Mouse (Mus musculus) ES-E14 (cell line): Measurements from ENCODE around the gene Fam110a. TPM values are rescaled to one million over a fixed set of nuclear protein-coding genes. Genes with fewer than 3 reads are reported as not detected.

Source experiments
- DNase-seq: peaks from one replicate; pipeline ENCODE4 v3.0.0-alpha.2; 2013; ENCODE audit warnings: low read depth, low spot score
- H3K27ac ChIP-seq: 2 replicates; pipeline ENCODE4 v1.5.1; 2012; ENCODE audit warnings: low read depth, mild to moderate bottlenecking, low read length, moderate library complexity, mixed read lengths; ENCODE audit not compliant: poor library complexity, insufficient read depth, severe bottlenecking
- H3K36me3 ChIP-seq: 2 replicates; pipeline ENCODE4 v1.6.1; 2012; ENCODE audit warnings: mild to moderate bottlenecking, low read length, moderate library complexity, mixed read lengths; ENCODE audit not compliant: control insufficient read depth, poor library complexity, insufficient read depth, severe bottlenecking
- H3K4me1 ChIP-seq, 2 experiments: fragments of 150-350 bp in 1 of 2; sonication (generic) in 1 of 2; 2 replicates each; pipeline ENCODE4 v1.6.1; 2012; ENCODE audit warnings: low read length in 2 of 2, mild to moderate bottlenecking in 1 of 2, mixed read lengths in 1 of 2; ENCODE audit not compliant: control insufficient read depth in 2 of 2, insufficient read depth in 2 of 2, poor library complexity in 1 of 2
- H3K4me3 ChIP-seq, 2 experiments: fragments of 150-350 bp in 1 of 2; sonication (generic) in 1 of 2; 2 replicates each; pipeline ENCODE4 v1.5.1; 2012; ENCODE audit warnings: low read length in 2 of 2, low read depth in 1 of 2, mild to moderate bottlenecking in 1 of 2, mixed read lengths in 1 of 2; ENCODE audit not compliant: insufficient read depth in 1 of 2, poor library complexity in 1 of 2, severe bottlenecking in 1 of 2
- H3K9ac ChIP-seq: 2 replicates; pipeline ENCODE4 v1.6.1; 2012; ENCODE audit warnings: low read depth, mild to moderate bottlenecking, low read length, mixed read lengths; ENCODE audit not compliant: poor library complexity, insufficient read depth, severe bottlenecking
- H3K9me3 ChIP-seq: fragments of 150-350 bp; sonication (generic); 2 replicates; pipeline ENCODE4 v1.6.1; 2012; ENCODE audit warnings: low read depth, mild to moderate bottlenecking, low read length; ENCODE audit not compliant: control insufficient read depth, insufficient read depth
- CHD2 ChIP-seq: IDR thresholded peaks from 2 replicates; pipeline ENCODE4 v1.6.1; 2014; ENCODE audit warnings: mild to moderate bottlenecking, low read depth, low read length, inconsistent platforms
- HCFC1 ChIP-seq: IDR thresholded peaks from 2 replicates; pipeline ENCODE4 v1.6.1; 2012; ENCODE audit warnings: low read length, inconsistent platforms, borderline replicate concordance; ENCODE audit not compliant: insufficient read depth
- MAFK ChIP-seq: IDR thresholded peaks from 2 replicates; pipeline ENCODE4 v1.6.1; 2014; ENCODE audit warnings: mild to moderate bottlenecking, low read depth, low read length, inconsistent platforms; ENCODE audit not compliant: insufficient read depth
- ZC3H11A ChIP-seq: IDR thresholded peaks from 2 replicates; pipeline ENCODE4 v1.6.1; 2012; ENCODE audit warnings: low read depth, mild to moderate bottlenecking, inconsistent platforms, low read length, borderline replicate concordance
- ZNF384 ChIP-seq: IDR thresholded peaks from 2 replicates; pipeline ENCODE4 v1.6.1; 2012; ENCODE audit warnings: low read depth, low read length, inconsistent platforms
- in situ Hi-C, 2 experiments: fragments of 600-800 bp; cut with MboI; formaldehyde crosslinking; loops; one replicate each; pipeline ENCODE4 v1.15.1; 2025; ENCODE audit warnings: low sequenced_read_pairs in 2 of 2, inconsistent platforms in 1 of 2; ENCODE audit not compliant: unreplicated experiment in 2 of 2
- total RNA-seq: library from RNA; depleted of rRNA; stranded (reverse); fragments of 300-350 nt; gene quantifications from 2 replicates; pipeline ENCODE4 v1.2.3, GENCODE M21; 2012; rRNA removed

The Fam110a gene
- total RNA-seq, 1 experiment, result 5.8 TPM

DNA sequence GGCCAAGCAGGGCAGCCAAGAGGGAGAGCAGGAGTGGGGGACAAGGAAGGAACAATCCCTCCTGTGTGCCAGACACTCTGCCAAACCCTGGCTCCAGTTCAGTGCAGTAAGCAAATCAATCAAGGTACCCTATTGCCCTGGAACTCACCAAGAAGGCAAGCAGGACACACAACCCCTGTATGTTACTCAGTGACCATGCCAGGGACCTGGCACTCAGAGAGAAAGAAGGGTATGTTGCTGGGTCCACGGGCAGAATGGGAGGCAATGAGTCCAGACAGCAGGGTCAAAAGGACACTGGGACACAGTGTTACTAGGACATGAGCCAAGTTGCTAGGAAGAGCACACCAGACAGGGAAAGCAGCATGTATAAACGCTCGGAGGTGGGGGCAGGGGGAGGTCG lies 54.3 kb downstream of the Fam110a start:
- Histone ChIP-seq H3K9me3 (no peaks in the 10 kb centered on the region), H3K27ac (no peak overlapping the region), H3K4me1 (no peaks in the 10 kb centered on the region), H3K4me3 (no peak overlapping the region), H3K36me3 (no peaks in the 10 kb centered on the region), H3K9ac (no peak overlapping the region)
- no peak for DNase-seq
- in situ Hi-C loops, result no loop called here
- TF ChIP-seq MAFK (no peak), ZC3H11A (no peak), ZNF384 (no peak), HCFC1 (no peak), CHD2 (no peak)

GRCm38 (mm10) chr2:151924276-151924675 lies 55.7 kb downstream of the Fam110a start:
- DNase-seq, result no peak
- no peak overlapping the region for H3K27ac ChIP-seq
- TF ChIP-seq HCFC1 (no peak), MAFK (no peak), ZNF384 (no peak), ZC3H11A (no peak), CHD2 (no peak)
- no peak overlapping the region for H3K9ac ChIP-seq
- H3K36me3 ChIP-seq, result no peaks in the 10 kb centered on the region
- H3K4me3 ChIP-seq, result no peak overlapping the region
- in situ Hi-C loops, result no loop called here
- no peaks in the 10 kb centered on the region for H3K4me1 ChIP-seq
- H3K9me3 ChIP-seq, result no peaks in the 10 kb centered on the region

DNA sequence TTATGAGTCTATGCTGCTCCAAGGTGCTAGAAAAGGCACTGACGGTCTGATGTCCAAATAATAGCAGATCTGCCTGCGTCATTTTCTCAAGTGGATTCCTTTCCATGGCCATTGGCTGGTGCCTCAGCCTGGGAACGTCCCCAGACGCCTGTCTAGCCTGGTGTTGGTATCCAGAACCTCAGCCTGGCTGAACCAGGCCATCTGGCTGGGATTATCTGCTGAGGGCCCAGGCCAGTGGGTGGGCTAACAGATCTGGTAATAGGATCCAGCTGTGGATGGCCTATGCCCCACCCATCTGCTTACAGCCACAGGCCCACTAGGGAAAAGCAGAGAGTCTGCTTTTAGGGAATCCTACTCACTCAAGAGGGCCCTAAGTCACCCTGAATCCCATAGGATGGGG lies 58.4 kb downstream of the Fam110a start:
- no peaks in the 10 kb centered on the region for H3K36me3 ChIP-seq
- H3K9ac ChIP-seq, result no peak overlapping the region
- no peaks in the 10 kb centered on the region for H3K9me3 ChIP-seq
- TF ChIP-seq MAFK (no peak), ZNF384 (no peak), ZC3H11A (no peak), CHD2 (no peak), HCFC1 (no peak)
- no peaks in the 10 kb centered on the region for H3K4me1 ChIP-seq
- no peak overlapping the region for H3K27ac ChIP-seq
- no peak for DNase-seq
- H3K4me3 ChIP-seq, result no peak overlapping the region
- in situ Hi-C loops, result no loop called here

DNA sequence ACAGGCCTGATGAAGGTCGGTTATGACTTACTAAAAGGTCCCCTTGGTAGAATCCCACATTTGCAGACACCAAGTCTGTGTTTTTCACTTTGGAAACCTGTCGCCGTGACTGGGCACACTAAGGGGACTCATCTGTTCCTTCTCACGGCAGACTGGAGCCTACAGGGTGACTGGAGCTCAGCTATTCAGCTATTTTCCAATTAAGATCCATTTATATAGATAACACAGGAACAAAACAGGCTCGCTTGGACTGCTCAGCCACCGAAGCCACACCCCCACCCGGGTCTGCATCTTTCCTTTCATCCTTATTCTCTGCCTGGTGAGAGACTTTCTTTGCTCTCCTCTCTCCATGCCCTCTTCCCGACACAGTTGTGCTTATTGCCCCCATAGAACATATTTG lies 59.0 kb downstream of the Fam110a start:
- H3K27ac ChIP-seq, result no peak overlapping the region
- H3K36me3 ChIP-seq, result no peaks in the 10 kb centered on the region
- TF ChIP-seq CHD2 (no peak), ZNF384 (no peak), ZC3H11A (no peak), HCFC1 (no peak), MAFK (no peak)
- H3K4me1 ChIP-seq, result no peaks in the 10 kb centered on the region
- H3K4me3 ChIP-seq, result no peak overlapping the region
- H3K9me3 ChIP-seq, result no peaks in the 10 kb centered on the region
- H3K9ac ChIP-seq, result no peak overlapping the region
- in situ Hi-C loops, result no loop called here
- no peak for DNase-seq

Other genes with a start within 250 kb of the Fam110a start
- gene Psmf1, start 236.0 kb downstream of the Fam110a start, total RNA-seq, result 15.4 and 21.7 TPM in 2 replicates
- 0.18 and 0.37 TPM in 2 replicates for gene Rspo4, start 137.3 kb downstream of the Fam110a start, total RNA-seq
- gene Angpt4, start 69.0 kb downstream of the Fam110a start, total RNA-seq, result 0.26 and 0.98 TPM in 2 replicates
- gene Slc52a3, start 16.3 kb upstream of the Fam110a start, total RNA-seq, result 4.4 and 7.3 TPM in 2 replicates
- gene Scrt2, start 101.3 kb upstream of the Fam110a start, total RNA-seq, result 0.04 and 0.37 TPM in 2 replicates
- gene Srxn1, start 125.3 kb upstream of the Fam110a start, total RNA-seq, result 16.0 and 18.3 TPM in 2 replicates
- 22.4 and 54.6 TPM in 2 replicates for gene Tcf15, start 163.3 kb upstream of the Fam110a start, total RNA-seq
- gene Csnk2a1, start 246.6 kb upstream of the Fam110a start, total RNA-seq, result 116 and 134 TPM in 2 replicates